Mouse (Mus musculus): ENCODE measurements around the gene Hsd11b1. TPM values are rescaled to one million over a fixed set of nuclear protein-coding genes. Genes with fewer than 3 reads are reported as not detected.

The Hsd11b1 gene
- polyA plus RNA-seq, 1 experiment from 2014 or later = 1.6 TPM

DNA sequence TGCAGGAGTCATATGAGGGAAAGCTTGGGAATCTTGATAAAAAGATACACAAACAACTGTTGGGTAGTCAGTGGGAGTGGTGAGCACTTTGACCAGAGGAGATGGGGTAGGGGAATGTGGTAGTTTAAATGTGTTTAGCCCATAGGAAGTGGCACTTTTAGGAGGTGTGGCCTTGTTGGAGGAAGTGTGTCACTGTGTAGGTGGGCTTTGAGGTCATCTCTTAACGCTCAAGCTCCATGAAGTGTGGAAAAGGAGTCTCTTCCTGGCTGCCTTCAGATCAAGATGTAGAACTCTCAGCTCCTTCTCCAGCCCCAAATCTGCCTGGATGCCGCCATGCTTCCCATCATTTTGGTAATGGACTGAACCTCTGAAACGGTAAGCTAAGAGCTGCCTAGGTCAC, 56.4 kb downstream of the Hsd11b1 start, which contains the start of gene Lamb3:
TSS of gene Lamb3 (plus strand) at position 197 of the 400 bp plus-strand sequence.
- ATAC-seq (ENCODE audit: low FRiP score, low TSS enrichment) = no peak
- Histone ChIP-seq H3K4me2 (replicated peaks; ENCODE audit: low read depth, low read length) (no peak within 1 kb of the TSS), H3K4me1 (ENCODE audit: control insufficient read depth, insufficient read depth, low read length) (no peaks in the 10 kb centered on the region), H3K27me3 (ENCODE audit: control insufficient read depth, insufficient read depth, low read length) (no peaks in the 10 kb centered on the region), H3K27ac (ENCODE audit: low read depth, low read length) (no peak within 1 kb of the TSS), H3K9me3 (ENCODE audit: control insufficient read depth, low read length) (no peaks in the 10 kb centered on the region), H3K4me3 (ENCODE audit: low read length) (no peak within 1 kb of the TSS), H3K36me3 (ENCODE audit: control insufficient read depth, insufficient read depth, low read length) (no peaks in the 10 kb centered on the region), H3K9ac (ENCODE audit: low read depth, low read length) (no peak within 1 kb of the TSS)
- WGBS = 79% methylated on average over 3 of the region's 3 CpGs

- no peak overlapping the region for H3K27ac ChIP-seq (ENCODE audit: low read depth, low read length)
- no peak for ATAC-seq (ENCODE audit: low FRiP score, low TSS enrichment)
- no peaks in the 10 kb centered on the region for H3K27me3 ChIP-seq (ENCODE audit: control insufficient read depth, insufficient read depth, low read length)
- H3K9ac ChIP-seq (ENCODE audit: low read depth, low read length) = no peak overlapping the region
- no peak overlapping the region for H3K4me2 ChIP-seq (replicated peaks; ENCODE audit: low read depth, low read length)
- H3K9me3 ChIP-seq (ENCODE audit: control insufficient read depth, low read length) = no peaks in the 10 kb centered on the region
- no peaks in the 10 kb centered on the region for H3K36me3 ChIP-seq (ENCODE audit: control insufficient read depth, insufficient read depth, low read length)
- H3K4me3 ChIP-seq (ENCODE audit: low read length) = no peak overlapping the region
- no peaks in the 10 kb centered on the region for H3K4me1 ChIP-seq (ENCODE audit: control insufficient read depth, insufficient read depth, low read length)
- WGBS = 91% methylated on average over 2 of the region's 2 CpGs
Observed at GRCm38 (mm10) chr1:193205431-193205830, 58.4 kb downstream of the Hsd11b1 start.

- H3K4me3 ChIP-seq (ENCODE audit: low read length) = no peak overlapping the region
- 59% methylated on average over 2 of the region's 2 CpGs for WGBS
- H3K9ac ChIP-seq (ENCODE audit: low read depth, low read length) = no peak overlapping the region
- H3K36me3 ChIP-seq (ENCODE audit: control insufficient read depth, insufficient read depth, low read length) = no peaks in the 10 kb centered on the region
- no peaks in the 10 kb centered on the region for H3K27me3 ChIP-seq (ENCODE audit: control insufficient read depth, insufficient read depth, low read length)
- H3K27ac ChIP-seq (ENCODE audit: low read depth, low read length) = no peak overlapping the region
- H3K4me1 ChIP-seq (ENCODE audit: control insufficient read depth, insufficient read depth, low read length) = no peaks in the 10 kb centered on the region
- no peak for ATAC-seq (ENCODE audit: low FRiP score, low TSS enrichment)
- H3K4me2 ChIP-seq (replicated peaks; ENCODE audit: low read depth, low read length) = no peak overlapping the region
- H3K9me3 ChIP-seq (ENCODE audit: control insufficient read depth, low read length) = no peaks in the 10 kb centered on the region
Observed at GRCm38 (mm10) chr1:193203821-193204220, 60.1 kb downstream of the Hsd11b1 start.

GRCm38 (mm10) chr1:193201383-193201778, 62.5 kb downstream of the Hsd11b1 start, which contains the start of gene Traf3ip3:
Gene Traf3ip3 (minus strand): TSS chr1:193201703.
- 58% methylated on average over 5 of the region's 5 CpGs for WGBS
- Histone ChIP-seq H3K4me2 (replicated peaks; ENCODE audit: low read depth, low read length) (no peak within 1 kb of the TSS), H3K27me3 (ENCODE audit: control insufficient read depth, insufficient read depth, low read length) (no peaks in the 10 kb centered on the region), H3K4me3 (ENCODE audit: low read length) (no peak within 1 kb of the TSS), H3K36me3 (ENCODE audit: control insufficient read depth, insufficient read depth, low read length) (no peaks in the 10 kb centered on the region), H3K4me1 (ENCODE audit: control insufficient read depth, insufficient read depth, low read length) (no peaks in the 10 kb centered on the region), H3K9ac (ENCODE audit: low read depth, low read length) (no peak within 1 kb of the TSS), H3K27ac (ENCODE audit: low read depth, low read length) (no peak within 1 kb of the TSS), H3K9me3 (ENCODE audit: control insufficient read depth, low read length) (no peaks in the 10 kb centered on the region)
- ATAC-seq (ENCODE audit: low FRiP score, low TSS enrichment) = no peak

DNA sequence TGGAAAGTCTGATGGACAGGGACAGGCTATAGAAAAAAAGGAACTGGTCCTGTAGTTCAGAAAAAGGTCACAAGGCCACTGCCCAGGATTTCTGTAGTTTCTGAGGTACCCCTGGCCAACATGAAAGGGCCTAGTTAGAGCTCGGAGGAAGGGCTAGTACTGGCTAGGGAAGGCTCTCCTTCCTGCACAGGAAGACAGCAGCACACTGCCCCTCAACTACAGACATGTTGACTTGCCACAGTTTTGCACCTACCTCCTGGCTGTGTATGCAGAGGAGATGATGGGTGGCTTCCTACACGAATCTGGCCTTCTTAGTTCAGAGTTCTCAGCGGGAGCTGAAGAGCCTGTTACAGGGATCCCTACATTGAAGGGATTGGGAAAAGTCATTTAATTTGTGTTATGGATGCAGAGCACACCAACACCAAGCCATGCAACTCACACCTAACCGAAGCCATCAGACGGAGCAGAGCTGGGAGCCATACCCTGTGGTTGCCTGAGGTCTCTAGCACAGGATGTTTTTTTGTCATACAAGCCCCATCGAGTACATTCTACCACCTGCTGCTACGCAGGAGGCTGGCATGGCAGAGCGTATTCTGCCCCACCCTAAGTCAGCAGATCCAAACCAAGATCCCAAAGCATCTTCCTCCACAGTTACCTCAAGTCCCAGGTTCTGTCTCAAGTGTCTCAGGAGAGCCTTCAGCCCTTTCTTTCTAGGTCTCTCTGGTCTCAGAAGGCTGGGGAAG, 63.1 kb downstream of the Hsd11b1 start:
- Histone ChIP-seq H3K4me2 (replicated peaks; ENCODE audit: low read depth, low read length) (no peak overlapping the region), H3K27me3 (ENCODE audit: control insufficient read depth, insufficient read depth, low read length) (no peaks in the 10 kb centered on the region), H3K4me3 (ENCODE audit: low read length) (no peak overlapping the region), H3K9ac (ENCODE audit: low read depth, low read length) (no peak overlapping the region), H3K36me3 (ENCODE audit: control insufficient read depth, insufficient read depth, low read length) (no peaks in the 10 kb centered on the region), H3K27ac (ENCODE audit: low read depth, low read length) (no peak overlapping the region), H3K9me3 (ENCODE audit: control insufficient read depth, low read length) (no peaks in the 10 kb centered on the region), H3K4me1 (ENCODE audit: control insufficient read depth, insufficient read depth, low read length) (no peaks in the 10 kb centered on the region)
- no peak for ATAC-seq (ENCODE audit: low FRiP score, low TSS enrichment)
- WGBS = 85% methylated on average over 8 of the region's 8 CpGs

GRCm38 (mm10) chr1:193198312-193198711, 65.6 kb downstream of the Hsd11b1 start:
- WGBS = 93% methylated on average over 2 of the region's 2 CpGs
- no peak for ATAC-seq (ENCODE audit: low FRiP score, low TSS enrichment)
- no peaks in the 10 kb centered on the region for H3K36me3 ChIP-seq (ENCODE audit: control insufficient read depth, insufficient read depth, low read length)
- H3K4me3 ChIP-seq (ENCODE audit: low read length) = no peak overlapping the region
- no peaks in the 10 kb centered on the region for H3K4me1 ChIP-seq (ENCODE audit: control insufficient read depth, insufficient read depth, low read length)
- no peaks in the 10 kb centered on the region for H3K9me3 ChIP-seq (ENCODE audit: control insufficient read depth, low read length)
- H3K9ac ChIP-seq (ENCODE audit: low read depth, low read length) = no peak overlapping the region
- H3K27ac ChIP-seq (ENCODE audit: low read depth, low read length) = no peak overlapping the region
- no peaks in the 10 kb centered on the region for H3K27me3 ChIP-seq (ENCODE audit: control insufficient read depth, insufficient read depth, low read length)
- no peak overlapping the region for H3K4me2 ChIP-seq (replicated peaks; ENCODE audit: low read depth, low read length)

DNA sequence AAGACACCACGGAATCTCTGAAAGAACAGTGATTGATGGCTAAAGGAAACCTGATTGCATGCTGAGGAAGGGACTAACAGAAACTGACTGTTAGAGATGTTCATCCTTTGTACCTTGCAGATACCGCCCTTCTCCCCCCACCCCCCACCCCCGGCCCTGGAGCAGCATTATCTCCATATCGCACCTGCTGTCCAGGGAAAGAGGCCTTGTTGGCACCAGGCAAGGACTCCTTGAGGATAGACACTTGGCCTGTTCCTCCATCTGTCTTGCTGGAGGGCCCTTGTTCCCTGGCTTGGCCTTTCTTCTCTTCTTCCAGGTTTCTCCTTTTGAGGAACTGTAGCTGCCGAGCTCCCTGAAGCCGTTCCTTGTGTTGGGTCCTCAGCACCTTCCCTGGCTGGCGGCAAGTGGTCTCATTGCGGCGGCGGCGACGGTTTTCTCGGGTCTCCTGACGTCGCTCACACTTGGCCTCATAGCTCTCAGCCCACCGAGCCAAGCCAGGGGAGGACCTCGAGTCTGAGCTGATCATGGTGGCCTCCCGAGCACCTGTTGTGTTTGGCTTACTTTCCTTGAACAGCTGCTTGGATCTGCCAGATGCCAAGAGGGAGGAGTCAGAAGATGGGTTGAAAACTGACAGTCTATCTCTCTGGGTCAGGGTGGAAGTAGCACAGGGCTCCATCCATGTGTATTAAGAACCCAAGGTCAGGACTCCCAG, 66.2 kb downstream of the Hsd11b1 start:
- Histone ChIP-seq H3K4me1 (ENCODE audit: control insufficient read depth, insufficient read depth, low read length) (no peaks in the 10 kb centered on the region), H3K4me3 (ENCODE audit: low read length) (no peak overlapping the region), H3K27me3 (ENCODE audit: control insufficient read depth, insufficient read depth, low read length) (no peaks in the 10 kb centered on the region), H3K9ac (ENCODE audit: low read depth, low read length) (no peak overlapping the region), H3K27ac (ENCODE audit: low read depth, low read length) (no peak overlapping the region), H3K9me3 (ENCODE audit: control insufficient read depth, low read length) (no peaks in the 10 kb centered on the region), H3K4me2 (replicated peaks; ENCODE audit: low read depth, low read length) (no peak overlapping the region), H3K36me3 (ENCODE audit: control insufficient read depth, insufficient read depth, low read length) (no peaks in the 10 kb centered on the region)
- 86% methylated on average over 18 of the region's 18 CpGs for WGBS
- no peak for ATAC-seq (ENCODE audit: low FRiP score, low TSS enrichment)

GRCm38 (mm10) chr1:193195169-193195810, 68.6 kb downstream of the Hsd11b1 start:
- Histone ChIP-seq H3K27me3 (ENCODE audit: control insufficient read depth, insufficient read depth, low read length) (no peaks in the 10 kb centered on the region), H3K4me3 (ENCODE audit: low read length) (no peak overlapping the region), H3K27ac (ENCODE audit: low read depth, low read length) (no peak overlapping the region), H3K9ac (ENCODE audit: low read depth, low read length) (no peak overlapping the region), H3K4me2 (replicated peaks; ENCODE audit: low read depth, low read length) (no peak overlapping the region), H3K4me1 (ENCODE audit: control insufficient read depth, insufficient read depth, low read length) (peaks cover under 1% of the 10 kb centered on the region; the same call in 1 of the 2 replicates), H3K36me3 (ENCODE audit: control insufficient read depth, insufficient read depth, low read length) (no peaks in the 10 kb centered on the region), H3K9me3 (ENCODE audit: control insufficient read depth, low read length) (no peaks in the 10 kb centered on the region)
- WGBS = 65% methylated on average over 3 of the region's 3 CpGs
- ATAC-seq (ENCODE audit: low FRiP score, low TSS enrichment) = no peak

All from kidney, embryonic 14.5 days (tissue).